Mouse (Mus musculus) midbrain, embryonic 11.5 days (tissue): ENCODE results near the gene Pak7. TPM values are rescaled to one million over a fixed set of nuclear protein-coding genes. Genes with fewer than 3 reads are reported as not detected.

Source experiments
- ATAC-seq: fragments of 200-750 bp; cut with Nextera tagmentation; 2 replicates; pipeline ENCODE4 v1.8.0; 2017; ENCODE audit warnings: moderate TSS enrichment, moderate library complexity; ENCODE audit not compliant: low FRiP score
- DNase-seq: peaks from one replicate; pipeline ENCODE4 v3.0.0; 2015; ENCODE audit warnings: low spot score; ENCODE audit errors: missing footprints
- H3K27ac ChIP-seq: fragments of 300-500 bp; sonication (generic); 2 replicates; pipeline ENCODE4 v1.5.1; 2014; ENCODE audit warnings: low read depth, low read length
- H3K27me3 ChIP-seq: fragments of 300-500 bp; sonication (generic); 2 replicates; pipeline ENCODE4 v1.6.1; 2014; ENCODE audit warnings: mild to moderate bottlenecking, low read length, moderate library complexity, mixed read lengths; ENCODE audit not compliant: control insufficient read depth, insufficient read depth
- H3K36me3 ChIP-seq: fragments of 300-500 bp; sonication (generic); 2 replicates; pipeline ENCODE4 v1.6.1; 2014; ENCODE audit warnings: mild to moderate bottlenecking, low read length, moderate library complexity, mixed read lengths; ENCODE audit not compliant: control insufficient read depth, insufficient read depth
- H3K4me1 ChIP-seq: fragments of 300-500 bp; sonication (generic); 2 replicates; pipeline ENCODE4 v1.6.1; 2014; ENCODE audit warnings: low read length; ENCODE audit not compliant: control insufficient read depth, insufficient read depth
- H3K4me2 ChIP-seq: fragments of 300-500 bp; sonication (generic); 2 replicates; pipeline ENCODE4 v1.6.1; 2014; ENCODE audit warnings: mild to moderate bottlenecking, moderate library complexity
- H3K4me3 ChIP-seq: fragments of 300-500 bp; sonication (generic); 2 replicates; pipeline ENCODE4 v1.5.1; 2014; ENCODE audit warnings: low read depth, low read length
- H3K9ac ChIP-seq: fragments of 300-500 bp; sonication (generic); 2 replicates; pipeline ENCODE4 v1.6.1; 2014; ENCODE audit warnings: low read length
- H3K9me3 ChIP-seq: fragments of 300-500 bp; sonication (generic); 2 replicates; pipeline ENCODE4 v1.6.1; 2016; ENCODE audit warnings: low read length; ENCODE audit not compliant: control insufficient read depth
- WGBS: fragments of 180-500 bp; shearing (Covaris S2); extraction: QIAGEN DNeasy Blood & Tissue Kit; methylation state at CpG from one replicate; pipeline ENCODE4 v1.1.7; 2014; 5-methylcytosine and 5-hydroxymethylcytosine counted together
- polyA plus RNA-seq: library from polyadenylated mRNA; unstranded; fragments of >200 nt; fragmentation: Nextera tagmentation; extraction: Ambion mirVana; gene quantifications from 2 replicates; pipeline ENCODE4 v1.2.1, GENCODE M21; 2014

The Pak7 gene
- polyA plus RNA-seq, result 12.8 and 15.1 TPM in 2 replicates

DNA sequence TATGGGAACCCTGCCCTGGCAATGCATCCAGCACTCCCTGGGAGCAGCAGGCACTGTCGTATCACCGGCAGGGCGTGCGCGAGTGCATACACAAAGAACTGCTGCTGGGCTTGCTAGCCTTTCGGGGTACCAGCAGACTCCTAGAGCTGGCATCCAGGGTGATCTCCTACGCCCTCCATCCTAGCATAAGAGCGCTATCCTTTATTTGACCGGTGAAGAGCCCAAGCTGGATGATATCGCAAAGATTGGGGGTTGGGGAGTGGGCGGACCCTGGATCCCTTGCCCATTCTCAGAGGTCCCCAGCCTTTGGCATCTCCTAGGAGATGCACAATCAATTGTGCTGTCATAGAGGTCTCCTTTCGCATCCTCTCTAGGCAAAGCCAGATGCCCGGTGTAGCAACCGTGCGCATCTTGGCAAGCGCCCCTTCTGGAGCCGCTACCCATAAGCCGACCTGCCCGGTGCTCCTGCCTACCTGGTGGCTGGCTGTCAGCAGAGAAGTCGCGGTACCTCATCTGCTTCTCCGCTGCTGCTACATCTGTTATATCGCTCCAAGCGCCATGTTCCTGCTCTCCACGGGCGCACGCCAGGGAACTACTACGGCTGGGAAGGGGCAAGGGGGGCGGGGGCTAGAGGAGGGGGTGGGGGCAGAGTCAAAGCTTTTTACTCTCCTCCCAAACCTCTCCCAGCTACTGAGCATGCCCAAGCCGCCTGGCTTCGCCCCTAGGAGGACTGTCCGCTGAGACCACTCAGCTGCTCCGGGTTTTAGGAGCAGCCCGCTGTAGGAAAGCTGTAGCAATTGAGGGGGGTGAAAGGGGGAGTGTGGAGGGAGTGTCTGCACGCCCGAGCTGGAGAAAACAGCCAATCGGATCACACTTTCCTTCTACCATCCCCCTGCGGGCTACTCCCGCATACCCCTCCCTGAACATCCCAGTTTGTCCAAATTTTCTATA, at the start of gene Pak7:
Gene Pak7, minus strand, starts transcription at position 787 of the 951 bp plus-strand sequence.
- H3K36me3 ChIP-seq, result no peaks in the 10 kb centered on the region
- H3K9me3 ChIP-seq, result no peaks in the 10 kb centered on the region
- WGBS, result under 1% methylated on average over 38 of the region's 39 CpGs
- peak within 1 kb of the TSS; percentile 77 for H3K9ac ChIP-seq
- H3K27me3 ChIP-seq, result no peaks in the 10 kb centered on the region
- DNase-seq (peak; percentile 95), ATAC-seq (peak; percentile 99)
- H3K4me1 ChIP-seq, result peaks cover 3% of the 10 kb centered on the region
- peak within 1 kb of the TSS; percentile 67; the same call in 1 of the 2 replicates for H3K27ac ChIP-seq
- peak within 1 kb of the TSS; percentile 77 for H3K4me2 ChIP-seq
- peak within 1 kb of the TSS; percentile 70 for H3K4me3 ChIP-seq

DNA sequence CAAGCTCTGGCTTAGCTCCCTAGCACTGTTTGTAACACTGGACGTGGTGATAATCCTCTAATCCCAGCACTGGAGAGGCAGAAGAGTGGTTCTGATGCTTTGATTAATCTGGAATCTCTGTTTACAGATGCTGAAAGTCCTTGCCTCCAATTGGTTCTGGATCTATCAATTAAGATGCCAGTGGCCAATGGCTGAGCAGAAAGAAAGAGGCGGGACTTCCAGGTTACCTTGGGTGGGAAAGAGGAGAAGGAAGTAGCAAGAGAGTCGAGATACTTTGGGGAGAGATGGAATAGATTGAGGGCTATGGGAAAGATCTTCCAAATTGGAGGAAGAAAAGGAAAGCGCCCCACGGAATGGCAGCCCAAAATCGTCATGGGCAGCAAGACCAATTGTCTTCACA, 37.8 kb upstream of the Pak7 start:
- Histone ChIP-seq H3K9ac (no peak overlapping the region), H3K36me3 (no peaks in the 10 kb centered on the region), H3K27ac (no peak overlapping the region), H3K4me2 (no peak overlapping the region), H3K27me3 (no peaks in the 10 kb centered on the region), H3K9me3 (no peaks in the 10 kb centered on the region), H3K4me1 (no peaks in the 10 kb centered on the region), H3K4me3 (no peak overlapping the region)
- WGBS, result 76% methylated on average over 6 of the region's 6 CpGs
- DNase-seq (no peak), ATAC-seq (no peak)

DNA sequence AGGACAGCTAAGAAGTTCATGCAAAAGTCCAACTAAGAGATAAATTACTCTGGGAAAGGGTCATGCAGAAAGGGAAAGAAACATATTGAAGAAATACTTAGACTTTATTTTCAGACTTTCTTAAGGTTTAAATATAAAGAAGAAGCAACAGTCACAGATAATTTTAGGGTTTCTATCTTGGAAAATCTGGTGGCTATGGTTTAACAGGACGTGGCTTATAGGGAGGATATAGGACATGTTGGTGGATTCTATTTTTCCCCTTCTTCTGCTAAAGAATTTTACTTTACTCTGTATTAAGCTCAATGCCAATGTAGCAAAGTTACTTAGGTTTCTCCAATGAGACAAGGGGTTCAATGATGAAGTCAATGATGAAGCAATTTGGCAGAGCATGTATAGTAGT, 31.8 kb upstream of the Pak7 start:
- ATAC-seq (no peak), DNase-seq (no peak)
- H3K4me1 ChIP-seq, result no peaks in the 10 kb centered on the region
- no peak overlapping the region for H3K4me2 ChIP-seq
- H3K9ac ChIP-seq, result no peak overlapping the region
- H3K27me3 ChIP-seq, result no peaks in the 10 kb centered on the region
- 85% methylated on average over 1 of the region's 1 CpGs for WGBS
- no peak overlapping the region for H3K27ac ChIP-seq
- H3K36me3 ChIP-seq, result no peaks in the 10 kb centered on the region
- no peak overlapping the region for H3K4me3 ChIP-seq
- no peaks in the 10 kb centered on the region for H3K9me3 ChIP-seq

DNA sequence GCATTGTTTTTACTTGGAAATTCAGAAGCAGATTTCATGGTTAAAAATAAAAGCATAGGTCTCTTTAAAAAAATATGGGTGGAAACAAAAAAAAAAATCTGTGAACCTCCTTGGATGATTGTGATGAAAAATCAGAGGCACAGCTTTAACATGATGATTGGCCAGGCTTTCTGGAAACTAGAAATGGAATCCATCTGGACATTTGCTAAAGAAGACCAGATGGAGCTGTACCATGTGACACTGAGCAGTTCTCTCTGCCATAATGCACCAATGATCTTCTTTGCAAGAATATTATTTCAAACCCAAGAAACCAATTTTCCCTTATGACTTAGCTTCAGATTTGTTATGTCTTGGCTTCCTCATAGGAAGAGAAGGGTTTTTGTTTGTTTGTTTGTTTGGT, 28.6 kb upstream of the Pak7 start:
- no peak overlapping the region for H3K4me2 ChIP-seq
- no peaks in the 10 kb centered on the region for H3K27me3 ChIP-seq
- H3K36me3 ChIP-seq, result no peaks in the 10 kb centered on the region
- DNase-seq (no peak), ATAC-seq (no peak)
- no peak overlapping the region for H3K27ac ChIP-seq
- H3K9me3 ChIP-seq, result no peaks in the 10 kb centered on the region
- no peak overlapping the region for H3K9ac ChIP-seq
- no peaks in the 10 kb centered on the region for H3K4me1 ChIP-seq
- no peak overlapping the region for H3K4me3 ChIP-seq

DNA sequence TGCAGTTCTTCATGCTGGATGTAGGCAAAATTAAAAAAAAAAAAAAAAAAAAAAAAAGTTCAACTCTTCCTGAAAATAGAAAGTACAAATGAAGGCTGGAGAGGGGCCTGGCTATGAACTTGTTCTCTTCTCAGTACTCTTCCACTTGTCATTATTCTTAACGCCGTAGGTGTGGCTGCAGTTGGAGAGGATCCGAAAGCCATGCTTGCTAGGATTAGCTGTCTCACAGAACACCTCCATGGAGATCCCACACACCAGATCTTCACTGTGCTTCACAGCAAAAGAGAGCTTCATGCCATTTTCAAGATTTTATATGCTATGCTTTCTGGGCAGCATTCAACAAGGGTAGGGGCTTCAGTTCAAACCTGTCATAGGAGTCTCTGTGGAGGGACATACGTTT, 14.8 kb upstream of the Pak7 start:
- no peak overlapping the region for H3K27ac ChIP-seq
- 83% methylated on average over 4 of the region's 4 CpGs for whole genome bisulfite sequencing
- DNase-seq (no peak), ATAC-seq (no peak)
- H3K9me3 ChIP-seq, result no peaks in the 10 kb centered on the region
- H3K4me3 ChIP-seq, result no peak overlapping the region
- H3K27me3 ChIP-seq, result no peaks in the 10 kb centered on the region
- H3K4me2 ChIP-seq, result no peak overlapping the region
- no peaks in the 10 kb centered on the region for H3K4me1 ChIP-seq
- no peaks in the 10 kb centered on the region for H3K36me3 ChIP-seq
- no peak overlapping the region for H3K9ac ChIP-seq

DNA sequence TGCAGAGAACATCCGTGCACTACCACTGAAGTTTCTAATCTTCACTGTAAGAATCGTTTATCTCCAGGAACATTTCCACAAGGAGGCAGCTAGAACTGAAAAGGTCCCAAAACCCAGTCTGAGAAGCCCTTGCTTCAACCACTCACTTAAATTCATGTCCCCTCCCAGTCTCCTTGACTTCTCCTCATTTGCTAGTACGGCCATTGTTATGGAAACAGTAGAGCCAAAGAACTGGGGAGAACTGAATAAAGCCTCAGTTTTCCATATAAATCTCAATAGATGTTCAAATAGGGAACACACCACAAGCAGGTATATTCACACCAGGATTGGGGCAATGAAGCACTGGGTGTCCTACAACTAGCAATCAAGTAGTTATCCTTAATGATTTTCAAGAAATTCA, 12.4 kb downstream of the Pak7 start:
- no peaks in the 10 kb centered on the region for H3K27me3 ChIP-seq
- ATAC-seq (no peak), DNase-seq (no peak)
- H3K9me3 ChIP-seq, result no peaks in the 10 kb centered on the region
- WGBS, result 54% methylated on average over 3 of the region's 3 CpGs
- H3K27ac ChIP-seq, result no peak overlapping the region
- no peaks in the 10 kb centered on the region for H3K36me3 ChIP-seq
- no peaks in the 10 kb centered on the region for H3K4me1 ChIP-seq
- no peak overlapping the region for H3K4me3 ChIP-seq
- H3K9ac ChIP-seq, result no peak overlapping the region
- H3K4me2 ChIP-seq, result no peak overlapping the region

DNA sequence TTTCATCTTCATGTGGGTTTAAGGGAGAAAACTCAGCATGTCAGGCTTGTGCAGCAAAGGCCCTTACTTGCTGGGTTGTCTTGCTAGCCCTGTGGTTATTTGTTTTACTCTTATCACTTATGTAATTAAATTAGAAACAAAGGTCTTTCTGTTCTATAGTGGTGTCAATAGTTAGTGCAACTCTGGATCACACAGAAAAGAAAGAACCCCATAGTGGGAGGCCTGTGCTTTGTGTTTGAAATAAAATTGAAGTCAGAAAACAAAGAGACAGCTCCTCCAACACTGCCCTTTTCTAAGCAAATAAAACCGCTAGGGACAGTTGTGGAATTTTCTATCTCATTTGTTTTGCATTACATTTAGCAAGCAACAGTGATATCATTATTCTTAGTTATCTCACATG, 15.4 kb downstream of the Pak7 start:
- Histone ChIP-seq H3K36me3 (no peaks in the 10 kb centered on the region), H3K27me3 (no peaks in the 10 kb centered on the region), H3K4me2 (no peak overlapping the region), H3K9me3 (no peaks in the 10 kb centered on the region), H3K4me1 (no peaks in the 10 kb centered on the region), H3K27ac (no peak overlapping the region), H3K4me3 (no peak overlapping the region), H3K9ac (no peak overlapping the region)
- WGBS, result 68% methylated on average over 1 of the region's 1 CpGs
- ATAC-seq (no peak), DNase-seq (no peak)

DNA sequence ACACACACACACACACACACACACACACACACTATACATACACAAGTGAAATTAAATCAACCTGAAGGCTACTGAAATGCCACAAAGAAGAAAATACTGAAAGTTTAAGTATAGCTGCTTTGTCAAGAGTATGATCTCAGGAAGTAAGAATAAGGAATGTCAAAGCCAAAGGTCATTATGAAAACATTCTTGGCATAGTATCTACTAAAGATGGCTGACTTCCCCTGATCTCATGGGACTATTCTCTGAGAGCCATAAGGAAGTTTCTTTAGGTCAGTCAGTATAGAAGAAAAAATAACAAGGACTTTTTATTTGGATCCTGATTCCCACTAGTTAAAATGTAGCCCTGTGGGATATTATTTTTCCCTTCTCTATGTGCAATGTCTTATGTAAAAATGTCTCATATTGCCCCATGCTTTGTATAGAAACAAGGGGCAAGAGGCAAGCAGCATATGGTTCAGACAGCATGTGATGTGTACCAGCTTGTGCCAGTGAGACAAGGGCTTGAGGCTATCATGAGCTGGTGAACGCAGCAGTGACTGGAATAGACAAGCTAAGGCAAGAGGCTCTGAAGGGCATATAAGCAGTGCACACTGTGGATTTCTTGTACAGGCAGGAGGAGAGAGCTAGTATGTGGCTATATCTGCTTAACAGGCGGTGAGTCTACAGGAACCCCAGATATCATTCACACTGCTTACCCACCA, 36.2 kb downstream of the Pak7 start:
- H3K27ac ChIP-seq, result no peak overlapping the region
- no peak overlapping the region for H3K9ac ChIP-seq
- H3K36me3 ChIP-seq, result no peaks in the 10 kb centered on the region
- H3K4me1 ChIP-seq, result no peaks in the 10 kb centered on the region
- 85% methylated on average over 2 of the region's 2 CpGs for WGBS
- no peaks in the 10 kb centered on the region for H3K27me3 ChIP-seq
- no peak overlapping the region for H3K4me3 ChIP-seq
- DNase-seq (no peak), ATAC-seq (no peak)
- H3K4me2 ChIP-seq, result no peak overlapping the region
- H3K9me3 ChIP-seq, result no peaks in the 10 kb centered on the region

DNA sequence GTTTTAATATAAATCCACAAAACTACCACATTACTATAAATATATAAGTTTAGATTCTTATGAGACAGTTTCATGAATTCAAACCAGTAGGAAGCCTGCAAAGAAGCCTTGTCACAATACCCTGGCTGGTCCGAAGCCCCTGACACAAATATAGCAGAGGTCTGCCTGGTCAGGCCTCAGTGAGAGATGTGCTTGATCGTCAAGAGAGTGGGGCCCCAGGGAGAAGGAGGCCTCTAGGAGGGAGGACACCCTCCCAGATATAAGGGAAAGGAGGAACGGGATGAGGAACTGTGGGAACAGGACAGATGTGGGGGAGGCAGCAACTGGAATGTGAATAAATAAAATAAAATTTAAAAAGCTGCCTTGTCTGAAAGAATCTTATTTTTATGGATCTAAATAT, 37.3 kb downstream of the Pak7 start:
- no peak overlapping the region for H3K27ac ChIP-seq
- H3K9ac ChIP-seq, result no peak overlapping the region
- no peak overlapping the region for H3K4me3 ChIP-seq
- H3K4me2 ChIP-seq, result no peak overlapping the region
- no peaks in the 10 kb centered on the region for H3K9me3 ChIP-seq
- H3K4me1 ChIP-seq, result no peaks in the 10 kb centered on the region
- ATAC-seq (no peak), DNase-seq (no peak)
- WGBS, result 78% methylated on average over 3 of the region's 3 CpGs
- H3K36me3 ChIP-seq, result no peaks in the 10 kb centered on the region
- H3K27me3 ChIP-seq, result no peaks in the 10 kb centered on the region
